Comparison of ENCODE assay signal across 27 mouse cellular contexts in the genomic region with DNA sequence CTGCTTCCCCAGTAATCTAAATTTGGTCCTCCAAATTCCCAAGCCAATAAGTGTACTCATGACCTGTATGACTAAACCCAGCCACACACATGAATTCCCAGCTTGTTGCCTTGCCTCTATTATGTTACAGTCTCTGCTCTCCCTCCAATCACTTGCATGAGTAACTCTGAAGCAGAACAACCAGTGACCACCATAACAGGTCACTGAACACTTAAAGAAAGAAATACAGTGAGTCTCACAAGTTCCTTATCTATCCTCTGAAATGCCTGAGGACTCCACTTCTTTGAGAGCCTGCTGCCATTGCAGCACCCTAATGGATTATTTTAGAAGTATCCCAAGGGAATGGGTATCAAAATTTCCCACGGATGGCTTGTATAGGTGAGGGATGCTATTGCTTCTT.
DNase-seq lines count a peak whose midpoint lies in the region; ATAC-seq and TF ChIP-seq lines count a peak whose summit lies in the region.
"Had no signal": no experiment of that assay in that cellular context is flagged by ENCODE, and none has a peak within 500 bp of the region (broad histone marks: within the 10 kb centered on the region; RNA-seq: fewer than 3 reads in every experiment).

No protein-coding gene starts in this region.

- no peak for TF ChIP-seq CTCF in kidney, postnatal 0 days (IDR thresholded peaks at IDR 0.05; ENCODE audit: low read depth)

- no peak overlapping the region for H3K9ac ChIP-seq in embryonic facial prominence, embryonic 14.5 days (ENCODE audit: low read depth, low read length)
- no peak overlapping the region for H3K9ac ChIP-seq in kidney, postnatal 0 days (ENCODE audit: low read depth, low read length)
- H3K9ac ChIP-seq in kidney, embryonic 16.5 days (replicated peaks; ENCODE audit: low read length): no peak overlapping the region
- H3K9ac ChIP-seq: embryonic facial prominence, embryonic 13.5 days; forebrain, embryonic 13.5 days; forebrain, postnatal 0 days; hindbrain, embryonic 14.5 days had no signal

- peak; percentile 16 for DNase-seq in embryonic facial prominence, embryonic 14.5 days (ENCODE audit: low spot score)
- DNase-seq in embryonic facial prominence, embryonic 10.5 days (ENCODE audit: low spot score): no peak
- DNase-seq in kidney, postnatal 0 days (ENCODE audit: low spot score): peak; percentile 12
- DNase-seq in retina, embryonic 14.5 days (ENCODE audit: low spot score): peak; percentile 65
- no peak for DNase-seq in layer of hippocampus, adult 9-10 months (ENCODE audit: low spot score)
- DNase-seq: adrenal gland, adult 8-10 months; adrenal gland, postnatal 25 days; cerebellum, adult 18-20 months; cerebellum, adult 9-10 months; cerebellum, postnatal 14 days; forebrain, postnatal 0 days; gastrocnemius, adult 2 months; gastrocnemius, postnatal 14 days; heart, adult 11 months; heart, postnatal 36 days; kidney, adult 18-20 months had no signal

- 66% methylated on average over 1 of the region's 1 CpGs for WGBS in embryonic facial prominence, embryonic 14.5 days
- WGBS in embryonic facial prominence, embryonic 10.5 days: 63% methylated on average over 1 of the region's 1 CpGs
- 59% methylated on average over 1 of the region's 1 CpGs for WGBS in kidney, postnatal 0 days
- 66% methylated on average over 1 of the region's 1 CpGs for WGBS in kidney, embryonic 16.5 days

- ATAC-seq in embryonic facial prominence, embryonic 14.5 days (ENCODE audit: low read depth): no peak
- no peak for ATAC-seq in kidney, postnatal 0 days (replicated peaks; ENCODE audit: low FRiP score, low read depth)
- no peak for ATAC-seq in kidney, embryonic 16.5 days (ENCODE audit: low FRiP score, low TSS enrichment)
- ATAC-seq: activated CD4-positive, CD25-positive, alpha-beta regulatory T cell, adult 4 months; CD4-positive, CD25-positive, alpha-beta regulatory T cell, adult 4 months; forebrain, embryonic 13.5 days; forebrain, postnatal 0 days; hindbrain, postnatal 0 days; inflammation-experienced regulatory T-cells, adult 6 months; intestine, embryonic 16.5 days had no signal

- H3K4me2 ChIP-seq in embryonic facial prominence, embryonic 14.5 days (ENCODE audit: low read depth, low read length): no peak overlapping the region
- no peak overlapping the region for H3K4me2 ChIP-seq in kidney, postnatal 0 days (ENCODE audit: low read length)
- no peak overlapping the region for H3K4me2 ChIP-seq in kidney, embryonic 16.5 days (replicated peaks; ENCODE audit: low read depth, low read length)
- H3K4me2 ChIP-seq: embryonic facial prominence, embryonic 13.5 days; forebrain, embryonic 13.5 days; heart, embryonic 11.5 days; hindbrain, embryonic 14.5 days had no signal

- no peak overlapping the region for H3K27ac ChIP-seq in embryonic facial prominence, embryonic 14.5 days (replicated peaks; ENCODE audit: low read depth, low read length)
- H3K27ac ChIP-seq in embryonic facial prominence, embryonic 10.5 days (replicated peaks): no peak overlapping the region
- H3K27ac ChIP-seq in kidney, postnatal 0 days: no peak overlapping the region
- H3K27ac ChIP-seq in kidney, embryonic 16.5 days (ENCODE audit: low read length): no peak overlapping the region
- H3K27ac ChIP-seq: embryonic facial prominence, embryonic 13.5 days; forebrain, embryonic 13.5 days; gastrocnemius, adult 2 months; hindbrain, embryonic 10.5 days; hindbrain, embryonic 14.5 days; hindbrain, postnatal 0 days had no signal

- no peaks in the 10 kb centered on the region for H3K4me1 ChIP-seq in embryonic facial prominence, embryonic 14.5 days (ENCODE audit: control insufficient read depth, insufficient read depth, low read length)
- H3K4me1 ChIP-seq in embryonic facial prominence, embryonic 10.5 days: no peaks in the 10 kb centered on the region
- H3K4me1 ChIP-seq in kidney, postnatal 0 days (replicated peaks; ENCODE audit: insufficient read depth, low read length): no peaks in the 10 kb centered on the region
- no peaks in the 10 kb centered on the region for H3K4me1 ChIP-seq in kidney, embryonic 16.5 days (ENCODE audit: insufficient read depth, low read length)
- H3K4me1 ChIP-seq: embryonic facial prominence, embryonic 13.5 days; forebrain, embryonic 13.5 days had no signal

- no peaks in the 10 kb centered on the region for H3K27me3 ChIP-seq in embryonic facial prominence, embryonic 14.5 days (replicated peaks; ENCODE audit: control insufficient read depth, insufficient read depth, low read length)
- H3K27me3 ChIP-seq in embryonic facial prominence, embryonic 10.5 days (replicated peaks; ENCODE audit: low read depth, poor library complexity, severe bottlenecking): no peaks in the 10 kb centered on the region
- no peaks in the 10 kb centered on the region for H3K27me3 ChIP-seq in kidney, postnatal 0 days (ENCODE audit: insufficient read depth, low read length)
- no peaks in the 10 kb centered on the region for H3K27me3 ChIP-seq in kidney, embryonic 16.5 days (ENCODE audit: insufficient read depth, low read length)
- H3K27me3 ChIP-seq: embryonic facial prominence, embryonic 13.5 days; forebrain, embryonic 13.5 days had no signal

- H3K9me3 ChIP-seq in embryonic facial prominence, embryonic 14.5 days (ENCODE audit: control insufficient read depth, low read length): no peaks in the 10 kb centered on the region
- H3K9me3 ChIP-seq in embryonic facial prominence, embryonic 10.5 days: no peaks in the 10 kb centered on the region
- no peaks in the 10 kb centered on the region for H3K9me3 ChIP-seq in kidney, postnatal 0 days (replicated peaks; ENCODE audit: low read length)
- no peaks in the 10 kb centered on the region for H3K9me3 ChIP-seq in kidney, embryonic 16.5 days (ENCODE audit: low read length)
- H3K9me3 ChIP-seq: embryonic facial prominence, embryonic 13.5 days; forebrain, embryonic 13.5 days; hindbrain, embryonic 10.5 days had no signal

- no peaks in the 10 kb centered on the region for H3K36me3 ChIP-seq in embryonic facial prominence, embryonic 14.5 days (ENCODE audit: control insufficient read depth, insufficient read depth, low read length)
- no peaks in the 10 kb centered on the region for H3K36me3 ChIP-seq in embryonic facial prominence, embryonic 10.5 days (replicated peaks)
- H3K36me3 ChIP-seq in kidney, postnatal 0 days (ENCODE audit: insufficient read depth, low read length): no peaks in the 10 kb centered on the region
- no peaks in the 10 kb centered on the region for H3K36me3 ChIP-seq in kidney, embryonic 16.5 days (ENCODE audit: insufficient read depth, low read length)
- H3K36me3 ChIP-seq: embryonic facial prominence, embryonic 13.5 days; hindbrain, embryonic 10.5 days had no signal

- H3K4me3 ChIP-seq in embryonic facial prominence, embryonic 14.5 days (ENCODE audit: low read depth, low read length): no peak overlapping the region
- no peak overlapping the region for H3K4me3 ChIP-seq in embryonic facial prominence, embryonic 10.5 days
- H3K4me3 ChIP-seq in kidney, postnatal 0 days (replicated peaks; ENCODE audit: low read depth, low read length): no peak overlapping the region
- no peak overlapping the region for H3K4me3 ChIP-seq in kidney, embryonic 16.5 days (ENCODE audit: low read length)
- H3K4me3 ChIP-seq: embryonic facial prominence, embryonic 13.5 days; forebrain, embryonic 13.5 days; gastrocnemius, adult 2 months; hindbrain, embryonic 10.5 days had no signal

Comparison
In these comparisons a context has a peak if more than half of its experiments do, and no peak if none do; other contexts are left out.
1. DNase-seq: peak in embryonic facial prominence, embryonic 14.5 days (single experiment), kidney, postnatal 0 days (single experiment) and retina, embryonic 14.5 days (single experiment); none in embryonic facial prominence, embryonic 10.5 days (single experiment) and layer of hippocampus, adult 9-10 months (single experiment).